Mouse (Mus musculus): Measurements from ENCODE around the gene Oat.

DNA sequence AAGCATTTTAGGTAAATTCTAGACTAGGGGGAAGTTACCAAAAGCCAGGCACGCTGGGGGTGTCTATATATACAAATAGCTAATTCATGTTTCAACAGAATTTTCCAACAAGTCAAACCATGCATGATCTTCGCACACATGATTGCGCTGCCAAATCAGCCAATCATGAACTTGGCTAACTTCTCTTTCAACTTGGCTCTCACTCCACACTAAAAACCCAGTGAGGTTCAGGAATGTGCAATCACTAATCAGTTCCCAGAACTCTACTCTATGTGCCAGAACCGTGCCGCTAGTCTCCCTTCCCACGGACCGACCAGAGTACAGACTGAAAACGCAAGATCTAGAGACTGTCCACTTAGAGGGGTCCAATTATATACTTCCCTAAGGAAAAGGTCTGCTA, 4.7 kb downstream of the Oat start:
- no peak for TF ChIP-seq CTCF (IDR thresholded peaks at IDR 0.05; ENCODE audit: extremely low read depth, insufficient read depth, low read length)
- TF ChIP-seq POLR2A (IDR thresholded peaks at IDR 0.05; ENCODE audit: extremely low read depth, insufficient read depth, low read length), result no peak

Data from cortical plate, adult 2 months (tissue).